Mouse (Mus musculus) heart, postnatal 0 days (tissue): Measurements from ENCODE around the gene Kctd7. TPM values are rescaled to one million over a fixed set of nuclear protein-coding genes. Genes with fewer than 3 reads are reported as not detected.

Experiments used
- ATAC-seq: fragments of 200-750 bp; cut with Nextera tagmentation; 2 replicates; pipeline ENCODE4 v1.8.0; 2017; ENCODE audit warnings: low read depth, moderate number of reproducible peaks, moderate library complexity; ENCODE audit not compliant: insufficient read depth
- DNase-seq: peaks from one replicate; pipeline ENCODE4 v3.0.0-alpha.2; 2016; ENCODE audit warnings: low spot score
- H3K27ac ChIP-seq: fragments of 300-500 bp; sonication (generic); 2 replicates; pipeline ENCODE4 v1.5.1; 2014; ENCODE audit warnings: low read depth, mild to moderate bottlenecking
- H3K27me3 ChIP-seq: fragments of 300-500 bp; sonication (generic); 2 replicates; pipeline ENCODE4 v1.6.1; 2014; ENCODE audit warnings: low read length, mixed read lengths; ENCODE audit not compliant: control insufficient read depth, insufficient read depth
- H3K36me3 ChIP-seq: fragments of 300-500 bp; sonication (generic); replicated peaks from 2 replicates; pipeline ENCODE4 v1.6.1; 2014; ENCODE audit warnings: low read length, mixed read lengths; ENCODE audit not compliant: control insufficient read depth, insufficient read depth
- H3K4me1 ChIP-seq: fragments of 300-500 bp; sonication (generic); 2 replicates; pipeline ENCODE4 v1.6.1; 2014; ENCODE audit warnings: antibody characterized with exemption; ENCODE audit not compliant: control insufficient read depth, insufficient read depth
- H3K4me2 ChIP-seq: fragments of 300-500 bp; sonication (generic); 2 replicates; pipeline ENCODE4 v1.6.1; 2014; ENCODE audit warnings: low read depth, mild to moderate bottlenecking, low read length, moderate library complexity
- H3K4me3 ChIP-seq: fragments of 300-500 bp; sonication (generic); 2 replicates; pipeline ENCODE4 v1.5.1; 2014; ENCODE audit warnings: low read depth, low read length
- H3K9ac ChIP-seq: fragments of 300-500 bp; sonication (generic); replicated peaks from 2 replicates; pipeline ENCODE4 v1.6.1; 2014; ENCODE audit warnings: low read depth, low read length, mixed read lengths
- H3K9me3 ChIP-seq: fragments of 300-500 bp; sonication (generic); replicated peaks from 2 replicates; pipeline ENCODE4 v1.6.1; 2016; ENCODE audit warnings: low read length; ENCODE audit not compliant: control insufficient read depth
- CTCF ChIP-seq: IDR thresholded peaks from 2 replicates; pipeline ENCODE4 v1.5.1; 2016; ENCODE audit warnings: antibody characterized with exemption, control low read depth, low read depth
- EP300 ChIP-seq: IDR thresholded peaks from 2 replicates; pipeline ENCODE4 v1.6.1; 2016; ENCODE audit warnings: antibody characterized with exemption, low read depth
- WGBS: fragments of 180-500 bp; shearing (Covaris S2); extraction: QIAGEN DNeasy Blood & Tissue Kit; methylation state at CpG from one replicate; pipeline ENCODE4 v1.1.7; 2014; 5-methylcytosine and 5-hydroxymethylcytosine counted together
- polyA plus RNA-seq: library from polyadenylated mRNA; unstranded; fragments of >200 nt; fragmentation: Nextera tagmentation; extraction: Ambion mirVana; gene quantifications from 2 replicates; pipeline ENCODE4 v1.2.1, GENCODE M21; 2015
- total RNA-seq: library from RNA; depleted of rRNA; stranded (reverse); fragments of >200 nt; gene quantifications from 2 replicates; pipeline ENCODE4 v1.2.3, GENCODE M21; 2014; ENCODE audit warnings: low replicate concordance

Kctd7 gene
- total and polyA plus RNA-seq, 2 experiments from 2014 or later = 4.2 to 4.8 TPM

DNA sequence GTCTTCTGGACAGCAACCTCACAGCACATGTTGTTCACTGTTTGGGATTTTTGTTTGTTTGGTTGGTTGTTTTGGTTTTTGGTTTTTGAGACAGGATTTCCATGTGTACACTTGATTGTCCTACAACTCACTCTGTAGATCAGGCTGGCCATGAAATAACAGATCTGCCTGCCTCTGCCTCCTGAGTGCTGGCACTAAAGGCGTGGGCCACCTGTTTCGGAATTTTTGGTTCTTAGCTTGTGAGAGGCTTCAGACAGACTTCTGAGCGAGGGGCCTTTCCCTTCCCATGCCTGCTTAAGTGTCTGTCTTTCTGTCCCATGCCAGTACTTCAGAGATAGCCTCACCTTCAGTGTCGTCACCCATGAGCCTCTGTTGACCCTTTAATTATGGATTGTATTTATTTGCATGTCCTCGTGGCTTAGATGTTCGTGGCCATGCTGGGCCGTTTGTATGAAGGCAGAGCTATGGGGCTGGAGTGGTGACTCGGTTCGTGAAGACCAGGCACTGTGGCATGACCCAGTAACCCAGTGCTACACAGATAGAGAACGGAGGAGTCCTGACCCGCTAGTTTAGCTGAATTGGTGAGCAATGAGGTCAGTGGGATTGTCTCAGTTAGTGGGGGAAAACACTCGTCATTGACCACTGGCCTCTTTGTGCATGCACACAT is 24.5 kb upstream of the Kctd7 start:
- H3K27me3 ChIP-seq = no peaks in the 10 kb centered on the region
- H3K4me2 ChIP-seq = no peak overlapping the region
- H3K4me3 ChIP-seq = no peak overlapping the region
- no peaks in the 10 kb centered on the region for H3K36me3 ChIP-seq
- DNase-seq (no peak), ATAC-seq (no peak)
- no peak for TF ChIP-seq EP300
- no peak for TF ChIP-seq CTCF
- WGBS = 81% methylated on average over 12 of the region's 12 CpGs
- H3K9ac ChIP-seq = no peak overlapping the region
- peaks cover 5% of the 10 kb centered on the region for H3K4me1 ChIP-seq
- H3K27ac ChIP-seq = peak overlapping the region; percentile 34; the same call in 1 of the 2 replicates
- no peaks in the 10 kb centered on the region for H3K9me3 ChIP-seq

GRCm38 (mm10) chr5:130120904-130121303 is 23.8 kb upstream of the Kctd7 start:
- ATAC-seq (peak; percentile 87), DNase-seq (no peak)
- Histone ChIP-seq H3K9ac (no peak overlapping the region), H3K9me3 (no peaks in the 10 kb centered on the region), H3K36me3 (no peaks in the 10 kb centered on the region), H3K27me3 (no peaks in the 10 kb centered on the region), H3K4me2 (no peak overlapping the region), H3K4me1 (peaks cover 5% of the 10 kb centered on the region), H3K4me3 (no peak overlapping the region), H3K27ac (peak overlapping the region; percentile 34; the same call in 1 of the 2 replicates)
- WGBS = 30% methylated on average over 6 of the region's 6 CpGs
- TF ChIP-seq EP300 (peak; percentile 58; the same call in 1 of the 2 replicates), CTCF (no peak)

DNA sequence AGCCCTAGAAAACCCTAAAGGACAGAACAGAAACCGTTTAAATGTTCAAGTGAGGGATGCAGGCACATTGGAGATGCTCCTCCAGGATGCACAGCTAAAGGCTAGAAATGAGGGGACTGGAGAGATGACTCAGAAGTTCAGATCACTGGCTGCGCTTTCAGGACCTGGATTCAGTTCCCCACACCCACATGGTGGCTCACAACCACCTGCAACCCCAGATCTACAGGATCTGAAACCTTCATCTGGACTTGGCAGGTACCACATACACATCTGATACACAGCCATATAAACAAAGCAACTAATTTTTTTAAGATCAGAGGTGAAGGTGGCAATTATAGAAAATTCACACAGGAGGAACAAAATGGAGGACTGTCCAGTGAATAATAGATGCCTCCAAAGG is 22.3 kb upstream of the Kctd7 start:
- no peaks in the 10 kb centered on the region for H3K9me3 ChIP-seq
- H3K27ac ChIP-seq = no peak overlapping the region
- no peak overlapping the region for H3K4me2 ChIP-seq
- no peak overlapping the region for H3K9ac ChIP-seq
- WGBS = 80% methylated on average over 2 of the region's 2 CpGs
- TF ChIP-seq EP300 = no peak
- TF ChIP-seq CTCF = no peak
- no peaks in the 10 kb centered on the region for H3K36me3 ChIP-seq
- H3K4me1 ChIP-seq = peaks cover 5% of the 10 kb centered on the region
- ATAC-seq (no peak), DNase-seq (no peak)
- no peak overlapping the region for H3K4me3 ChIP-seq
- no peaks in the 10 kb centered on the region for H3K27me3 ChIP-seq

GRCm38 (mm10) chr5:130124271-130124670 is 20.4 kb upstream of the Kctd7 start:
- no peak for TF ChIP-seq EP300

DNA sequence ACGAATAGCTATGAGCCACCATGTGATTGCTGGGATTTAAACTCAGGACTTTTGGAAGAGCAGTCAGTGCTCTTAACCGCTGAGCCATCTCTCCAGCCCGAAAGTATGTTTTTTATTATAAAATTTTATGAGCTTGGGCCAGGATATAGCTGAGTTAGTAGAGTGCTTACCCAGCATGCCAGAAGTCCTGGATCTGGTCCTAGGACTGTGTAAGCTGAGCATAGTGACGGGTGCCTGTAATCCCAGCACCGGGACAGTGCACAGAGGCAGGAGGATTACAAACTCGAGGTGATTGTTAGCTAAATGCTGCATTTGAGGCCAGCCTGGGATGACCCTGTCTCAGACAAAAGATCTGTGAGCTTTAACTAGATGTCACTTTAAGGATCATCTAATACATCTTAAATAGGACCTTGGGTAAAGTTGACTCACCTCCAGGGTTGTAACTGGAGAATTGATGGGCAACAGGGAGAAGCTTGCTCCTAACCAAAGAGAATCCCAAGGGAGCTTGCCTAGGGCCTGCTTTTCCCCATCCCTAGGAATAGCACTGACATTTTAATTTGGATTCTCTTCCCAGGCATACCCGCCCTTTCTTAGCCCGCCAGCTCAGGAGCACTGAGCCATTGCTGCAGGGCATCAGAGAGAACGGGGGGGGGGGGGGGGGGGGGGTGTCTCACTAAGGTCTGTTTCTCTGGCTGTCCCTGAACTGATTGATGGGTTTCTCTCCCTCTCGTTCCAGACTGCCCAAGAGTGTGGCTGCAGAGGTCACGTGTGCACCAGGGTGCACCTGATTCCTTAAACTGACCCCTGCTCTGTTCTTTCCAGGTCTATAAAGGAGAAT is 15.8 kb upstream of the Kctd7 start:
- DNase-seq = no peak
- H3K9me3 ChIP-seq = no peaks in the 10 kb centered on the region
- no peak overlapping the region for H3K9ac ChIP-seq
- no peak for TF ChIP-seq CTCF
- no peak for TF ChIP-seq EP300
- H3K27ac ChIP-seq = no peak overlapping the region
- H3K4me3 ChIP-seq = no peak overlapping the region
- H3K36me3 ChIP-seq = 0 out of 2 replicates have a peak, but pooled peaks cover 8% of the 10 kb centered on the region
- WGBS = 78% methylated on average over 11 of the region's 11 CpGs
- no peaks in the 10 kb centered on the region for H3K4me1 ChIP-seq
- H3K27me3 ChIP-seq = no peaks in the 10 kb centered on the region
- H3K4me2 ChIP-seq = no peak overlapping the region
- ATAC-seq = no peak

More at GRCm38 (mm10) chr5:130124271-130124670, 20.4 kb upstream of the Kctd7 start:
- Histone ChIP-seq H3K4me1 (peaks cover 5% of the 10 kb centered on the region; the same call in 1 of the 2 replicates), H3K36me3 (no peaks in the 10 kb centered on the region), H3K9ac (no peak overlapping the region), H3K9me3 (no peaks in the 10 kb centered on the region), H3K27me3 (no peaks in the 10 kb centered on the region), H3K27ac (peak overlapping the region; percentile 30; the same call in 1 of the 2 replicates), H3K4me3 (no peak overlapping the region), H3K4me2 (no peak overlapping the region)
- no peak for ATAC-seq
- peak; percentile 13 for DNase-seq
- WGBS = 60% methylated on average over 5 of the region's 5 CpGs
